ENCODE assay signal across 23 mouse cellular contexts in the genomic region with DNA sequence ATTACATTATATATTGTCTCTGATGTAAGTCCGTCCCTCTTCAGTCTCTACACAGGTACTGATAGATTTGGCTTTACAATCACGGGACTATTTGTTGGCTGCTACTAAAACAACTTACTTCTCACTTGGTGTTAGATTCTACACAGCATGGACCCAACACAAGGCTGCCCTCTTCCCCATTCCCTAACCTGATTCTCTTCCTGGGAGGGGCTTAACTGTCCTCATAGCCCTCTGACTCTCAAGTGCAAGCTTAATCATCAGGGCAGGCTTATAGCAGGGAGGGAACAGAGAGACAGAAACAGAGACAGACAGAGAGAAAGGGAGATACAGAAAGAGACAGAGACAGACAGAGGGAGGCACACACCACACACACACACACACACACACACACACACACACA. TPM values are rescaled to one million over a fixed set of nuclear protein-coding genes. Genes with fewer than 3 reads are reported as not detected.
DNase-seq lines count a peak whose midpoint lies in the region; ATAC-seq lines count a peak whose summit lies in the region.
"Had no signal": no experiment of that assay in that cellular context is flagged by ENCODE, and none has a peak within 500 bp of the region (broad histone marks: within the 10 kb centered on the region; RNA-seq: fewer than 3 reads in every experiment).

No protein-coding gene starts in this region.

- peak; percentile 35 for DNase-seq in 416B (ENCODE audit: low read depth)
- no peak for DNase-seq in lung, postnatal 10 days
- no peak for DNase-seq in adrenal gland, postnatal 4 days (ENCODE audit: low spot score in 2 of 2)
- no peak for DNase-seq in gastrocnemius, adult 8-10 months (ENCODE audit: low spot score in 2 of 2)
- DNase-seq: adrenal gland, adult 8-10 months; adrenal gland, postnatal 36 days; cerebellum, adult 11 months; cerebellum, adult 2 months; cerebellum, adult 9-11 months; cerebellum, postnatal 25 days; embryo, embryonic 11 days; gastrocnemius, postnatal 10 days; gastrocnemius, postnatal 36 days; heart, adult 18-20 months; heart, postnatal 10 days; heart, postnatal 36 days had no signal

- peak; percentile 33; the same call in 1 of the 2 replicates for ATAC-seq in common myeloid progenitor, adult 5-6 weeks (replicated peaks; ENCODE audit: low read depth, poor library complexity, severe bottlenecking)
- ATAC-seq in megakaryocyte, adult 5-6 weeks (ENCODE audit: poor library complexity, severe bottlenecking), result peak; percentile 64
- ATAC-seq: activated CD4-positive, CD25-positive, alpha-beta regulatory T cell, adult 4 months; CD4-positive, CD25-positive, alpha-beta regulatory T cell, adult 4 months; forebrain, embryonic 15.5 days; hindbrain, postnatal 0 days; inflammation-experienced regulatory T-cells, adult 6 months had no signal

RNA-seq across cellular contexts. Expression of gene Fam71a, which starts 32.9 kb away (rescaled TPM):
- total RNA-seq in common myeloid progenitor, adult 5-6 weeks (2017), result 0.10 and 0.91 TPM in 2 replicates
- total RNA-seq in megakaryocyte, adult 5-6 weeks (2015), result 0.14 and 0.49 TPM in 2 replicates
- 0.24 TPM in 1 of 2 replicates, not detected in the other for total RNA-seq in megakaryocyte, adult 5-6 weeks (2017)
- not detected for total RNA-seq in adrenal gland, postnatal 4 days (2021)
- total RNA-seq in gastrocnemius, adult 8-10 months (2022), result not detected
- total RNA-seq: adrenal gland, adult 8-10 months; adrenal gland, postnatal 36 days; gastrocnemius, postnatal 10 days; gastrocnemius, postnatal 36 days; heart, adult 18-20 months; heart, postnatal 10 days; heart, postnatal 36 days; hindbrain, postnatal 0 days had no signal

RNA-seq across cellular contexts. Expression of gene Batf3, which starts 34.0 kb away (rescaled TPM):
- 6.0 TPM in 1 of 2 replicates, not detected in the other for total RNA-seq in common myeloid progenitor, adult 5-6 weeks (2017)
- 5.2 and 11.7 TPM in 2 replicates for total RNA-seq in megakaryocyte, adult 5-6 weeks (2015)
- 1.8 and 3.4 TPM in 2 replicates for total RNA-seq in megakaryocyte, adult 5-6 weeks (2017)
- 1 to 10 TPM; 3.3 to 3.4 TPM for total RNA-seq in adrenal gland, postnatal 4 days (2021)
- not detected for total RNA-seq in gastrocnemius, adult 8-10 months (2022)
- total RNA-seq: gastrocnemius, postnatal 36 days had no signal
